Mouse (Mus musculus) testis, adult 2 months (tissue): Measurements from ENCODE around the gene Pla2g4d.

Source experiments
- CTCF ChIP-seq: fragments of 200-500 bp; IDR thresholded peaks from 2 replicates; pipeline ENCODE4 v1.5.1; 2012; ENCODE audit warnings: low read depth, mild to moderate bottlenecking, inconsistent platforms, low read length, moderate library complexity; ENCODE audit not compliant: control insufficient read depth, insufficient read depth, insufficient replicate concordance
- POLR2A ChIP-seq: fragments of 200-500 bp; IDR thresholded peaks from 2 replicates; pipeline ENCODE4 v1.6.1; 2012; ENCODE audit warnings: low read depth, mild to moderate bottlenecking, inconsistent platforms, low read length, moderate library complexity; ENCODE audit not compliant: control insufficient read depth

GRCm38 (mm10) chr2:120281221-120281620, 7.8 kb downstream of the Pla2g4d start:
- TF ChIP-seq POLR2A (no peak), CTCF (no peak)
